Mouse (Mus musculus) small intestine, adult 2 months (tissue): ENCODE results near the gene Dnajc27. TPM values are rescaled to one million over a fixed set of nuclear protein-coding genes. Genes with fewer than 3 reads are reported as not detected.

ENCODE experiments used
- H3K27ac ChIP-seq: fragments of 200-500 bp; 2 replicates; pipeline ENCODE4 v1.5.1; 2012; ENCODE audit warnings: low read depth, low read length, control low read depth, inconsistent platforms; ENCODE audit not compliant: insufficient read depth
- H3K27me3 ChIP-seq: fragments of 200-500 bp; 2 replicates; pipeline ENCODE4 v1.6.1; 2012; ENCODE audit warnings: mild to moderate bottlenecking, moderate library complexity, low read length, inconsistent platforms; ENCODE audit not compliant: control insufficient read depth, insufficient read depth
- H3K36me3 ChIP-seq: fragments of 200-500 bp; 2 replicates; pipeline ENCODE4 v1.6.1; 2012; ENCODE audit warnings: mild to moderate bottlenecking, low read length, control low read depth, inconsistent platforms; ENCODE audit not compliant: control insufficient read depth, insufficient read depth
- H3K4me1 ChIP-seq: fragments of 200-500 bp; 2 replicates; pipeline ENCODE4 v1.6.1; 2012; ENCODE audit warnings: low read length, inconsistent platforms, mixed read lengths; ENCODE audit not compliant: control insufficient read depth, insufficient read depth, insufficient read length
- H3K4me3 ChIP-seq: fragments of 200-500 bp; 2 replicates; pipeline ENCODE4 v1.5.1; 2012; ENCODE audit warnings: low read depth, mild to moderate bottlenecking, control low read depth, inconsistent platforms, low read length, moderate library complexity
- CTCF ChIP-seq: fragments of 200-500 bp; IDR thresholded peaks from 2 replicates; pipeline ENCODE4 v1.5.1; 2012; ENCODE audit warnings: low read depth, mild to moderate bottlenecking, control low read depth, inconsistent platforms, low read length, moderate library complexity, mixed read lengths; ENCODE audit not compliant: insufficient replicate concordance, insufficient read length; ENCODE audit errors: extremely low read depth
- POLR2A ChIP-seq: fragments of 200-500 bp; IDR thresholded peaks from 2 replicates; pipeline ENCODE4 v1.6.1; 2012; ENCODE audit warnings: low read depth, mild to moderate bottlenecking, control low read depth, inconsistent platforms, low read length, moderate library complexity
- WGBS: fragments of 180-500 bp; shearing (Covaris S2); methylation state at CpG from one replicate; pipeline ENCODE4 v1.1.7; 2018; 5-methylcytosine and 5-hydroxymethylcytosine counted together
- polyA plus RNA-seq: library from polyadenylated mRNA; depleted of rRNA; stranded (reverse); fragments of >200 nt; gene quantifications from 2 replicates; pipeline ENCODE4 v1.2.3, GENCODE M21; 2012

Gene Dnajc27
- polyA plus RNA-seq, 1 experiment, result 1.4 TPM

DNA sequence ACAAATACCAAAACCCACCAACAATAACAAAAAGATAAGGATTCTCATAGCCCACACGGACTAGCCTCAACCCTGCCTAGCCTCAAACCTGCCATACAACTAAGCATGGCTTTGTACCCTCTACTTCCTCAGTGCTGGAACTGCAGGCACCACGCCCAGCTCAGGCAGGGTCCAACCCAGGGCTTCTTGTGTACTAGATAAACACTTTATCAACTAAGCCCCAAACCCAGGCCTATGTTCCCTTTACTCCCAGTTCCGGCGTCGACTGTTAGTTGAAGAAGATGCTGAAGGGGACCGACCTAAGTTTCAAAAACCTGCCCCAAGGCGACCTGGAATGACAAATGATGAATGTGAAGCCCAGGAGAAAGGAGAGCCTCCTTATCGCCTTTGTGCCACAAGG, 16.4 kb upstream of the Dnajc27 start:
- Histone ChIP-seq H3K4me3 (no peak overlapping the region), H3K27ac (no peak overlapping the region), H3K4me1 (no peaks in the 10 kb centered on the region), H3K36me3 (no peaks in the 10 kb centered on the region), H3K27me3 (no peaks in the 10 kb centered on the region)
- 53% methylated on average over 8 of the region's 8 CpGs for WGBS
- TF ChIP-seq POLR2A (no peak), CTCF (no peak)

DNA sequence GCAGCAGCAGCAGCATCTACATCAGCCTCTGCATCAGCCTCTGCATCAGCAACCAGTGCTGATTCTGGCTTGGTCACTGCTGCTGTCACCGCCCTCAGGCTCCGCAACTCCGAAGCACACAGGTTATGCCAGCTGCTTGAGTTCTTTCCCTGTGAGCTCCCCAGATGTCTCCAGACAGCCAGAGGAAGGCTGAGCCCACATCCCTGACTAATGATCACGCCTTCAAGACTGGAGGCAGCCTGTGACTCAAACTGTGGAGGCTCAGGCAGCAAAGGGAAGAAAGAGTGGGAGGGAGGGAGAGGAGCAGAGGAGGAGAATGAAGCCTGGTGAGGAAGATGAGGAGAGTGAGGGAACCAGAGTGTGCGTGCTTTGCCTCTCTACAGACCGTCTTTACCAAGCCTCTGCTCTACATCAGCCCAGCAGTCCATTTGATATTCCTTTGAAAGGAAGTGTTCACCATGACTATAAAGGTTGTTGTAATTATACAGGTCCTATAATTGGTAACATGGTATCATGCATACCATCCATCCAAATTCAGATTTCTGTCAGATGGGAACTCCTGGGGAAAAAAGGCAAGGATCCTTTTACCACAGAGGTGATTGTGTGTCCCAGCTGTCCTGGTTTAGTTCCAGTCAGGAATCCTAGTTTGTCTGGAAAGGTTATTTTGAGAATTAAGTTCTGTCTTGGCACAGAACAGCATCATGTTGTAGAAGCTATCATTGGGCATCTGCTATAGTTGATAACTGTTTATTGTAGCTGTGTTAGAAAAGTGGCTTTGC, 15.5 kb upstream of the Dnajc27 start:
- H3K27ac ChIP-seq, result no peak overlapping the region
- no peaks in the 10 kb centered on the region for H3K27me3 ChIP-seq
- TF ChIP-seq POLR2A, result no peak
- no peak for TF ChIP-seq CTCF
- no peaks in the 10 kb centered on the region for H3K4me1 ChIP-seq
- H3K4me3 ChIP-seq, result no peak overlapping the region
- H3K36me3 ChIP-seq, result no peaks in the 10 kb centered on the region
- 79% methylated on average over 6 of the region's 6 CpGs for WGBS

- no peak overlapping the region for H3K27ac ChIP-seq
Observed at GRCm38 (mm10) chr12:4068551-4068950, 13.8 kb upstream of the Dnajc27 start.

DNA sequence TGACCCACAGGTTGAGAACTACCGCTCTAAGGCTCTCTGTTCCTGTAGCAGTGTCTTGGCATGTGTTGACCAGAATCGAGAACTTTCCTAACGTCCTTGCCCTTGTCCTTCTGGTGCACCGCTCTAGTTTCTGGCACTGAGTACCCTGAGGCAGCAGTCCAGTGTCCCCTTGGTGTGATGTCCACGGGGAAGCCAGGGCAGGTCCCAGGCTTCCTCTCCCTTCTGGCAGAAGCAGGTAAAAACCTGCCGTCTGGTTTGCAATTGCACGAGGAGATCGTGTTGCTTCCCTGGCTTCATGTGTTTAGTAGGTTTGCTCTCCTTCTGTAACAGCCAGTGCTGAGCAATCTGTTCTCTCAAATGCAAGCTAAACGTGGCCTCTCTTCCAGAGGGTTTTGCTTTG, 10.7 kb upstream of the Dnajc27 start:
- TF ChIP-seq CTCF (no peak), POLR2A (no peak)
- 73% methylated on average over 9 of the region's 9 CpGs for WGBS

More at GRCm38 (mm10) chr12:4068551-4068950, 13.8 kb upstream of the Dnajc27 start:
- TF ChIP-seq CTCF (no peak), POLR2A (no peak)
- 77% methylated on average over 4 of the region's 4 CpGs for WGBS
- Histone ChIP-seq H3K27me3 (no peaks in the 10 kb centered on the region), H3K4me1 (no peaks in the 10 kb centered on the region), H3K36me3 (no peaks in the 10 kb centered on the region), H3K4me3 (no peak overlapping the region)

DNA sequence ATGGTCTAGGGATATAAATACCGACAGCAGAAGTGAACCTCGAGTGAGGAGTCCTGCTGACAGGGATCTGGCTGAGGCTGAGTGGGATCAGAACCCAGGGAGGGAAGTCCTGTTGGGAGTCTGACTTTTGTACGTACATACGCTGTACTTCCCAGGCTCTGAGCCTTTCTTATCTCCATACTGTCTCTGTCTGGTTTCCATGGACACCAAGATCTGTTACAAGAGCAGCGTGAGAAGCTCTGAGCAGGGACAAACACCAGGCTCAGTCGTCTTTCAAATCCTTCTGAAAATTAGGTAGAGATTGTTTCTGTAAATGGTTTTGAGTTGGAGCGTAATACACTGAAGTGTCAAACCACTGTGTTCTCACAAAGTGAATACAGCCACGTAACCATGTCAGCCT, 7.0 kb upstream of the Dnajc27 start:
- WGBS, result 57% methylated on average over 8 of the region's 8 CpGs
- no peak overlapping the region for H3K27ac ChIP-seq
- no peaks in the 10 kb centered on the region for H3K4me1 ChIP-seq
- no peaks in the 10 kb centered on the region for H3K36me3 ChIP-seq
- no peaks in the 10 kb centered on the region for H3K27me3 ChIP-seq
- no peak overlapping the region for H3K4me3 ChIP-seq
- TF ChIP-seq POLR2A (no peak), CTCF (no peak)

More for the DNA sequence above, 10.7 kb upstream of the Dnajc27 start:
- H3K27ac ChIP-seq, result no peak overlapping the region
- H3K27me3 ChIP-seq, result no peaks in the 10 kb centered on the region
- no peaks in the 10 kb centered on the region for H3K4me1 ChIP-seq
- H3K4me3 ChIP-seq, result no peak overlapping the region
- H3K36me3 ChIP-seq, result no peaks in the 10 kb centered on the region

DNA sequence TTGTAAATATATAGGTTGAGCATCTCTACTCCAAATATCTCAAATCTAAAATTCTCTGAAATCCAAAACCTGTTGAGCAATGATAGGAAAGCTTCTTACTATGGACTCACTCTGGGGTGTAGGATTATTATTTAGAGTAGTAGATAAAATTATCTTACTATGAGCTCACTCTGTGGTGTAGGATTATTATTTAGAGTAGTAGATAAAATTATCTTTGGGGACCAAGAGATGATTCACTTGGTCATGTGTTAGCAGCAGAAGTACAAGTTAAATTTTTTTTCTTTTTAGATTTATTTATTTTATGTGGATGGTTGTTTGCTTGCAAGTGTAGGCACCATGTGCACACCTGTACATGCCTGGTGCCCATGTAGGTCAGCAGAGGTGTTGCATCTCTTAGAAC, 6.0 kb upstream of the Dnajc27 start:
- H3K36me3 ChIP-seq, result no peaks in the 10 kb centered on the region
- no peaks in the 10 kb centered on the region for H3K27me3 ChIP-seq
- H3K27ac ChIP-seq, result no peak overlapping the region
- H3K4me1 ChIP-seq, result no peaks in the 10 kb centered on the region
- TF ChIP-seq CTCF, result no peak
- TF ChIP-seq POLR2A, result no peak
- H3K4me3 ChIP-seq, result no peak overlapping the region

DNA sequence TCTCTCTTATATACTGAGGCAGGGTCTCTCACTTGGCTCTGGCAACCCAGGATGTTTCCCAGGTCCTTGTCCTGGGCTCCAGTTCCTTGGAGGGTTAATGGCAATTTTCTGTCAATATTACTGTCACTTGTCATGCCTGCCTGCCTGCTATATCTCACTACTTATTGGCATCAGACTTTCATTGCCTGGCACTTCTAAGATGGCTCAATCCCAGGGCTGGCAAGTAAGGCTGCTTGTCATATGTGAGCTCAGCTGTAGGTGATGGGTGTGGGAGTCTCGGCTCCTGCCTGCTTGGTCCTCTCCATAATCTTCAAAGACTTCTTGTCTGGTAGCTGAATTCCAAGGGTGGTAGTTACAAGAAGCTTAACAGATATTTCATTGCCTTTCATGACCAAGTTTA, 4.3 kb upstream of the Dnajc27 start:
- Histone ChIP-seq H3K36me3 (no peaks in the 10 kb centered on the region), H3K27me3 (no peaks in the 10 kb centered on the region), H3K4me3 (no peak overlapping the region), H3K4me1 (no peaks in the 10 kb centered on the region), H3K27ac (no peak overlapping the region)
- WGBS, result 45% methylated on average over 1 of the region's 1 CpGs
- TF ChIP-seq POLR2A (no peak), CTCF (no peak)
